Mouse (Mus musculus) midbrain, embryonic 16.5 days (tissue): ENCODE measurements around the gene Slc29a3. TPM values are rescaled to one million over a fixed set of nuclear protein-coding genes. Genes with fewer than 3 reads are reported as not detected.

ENCODE experiments used
- ATAC-seq: fragments of 200-750 bp; cut with Nextera tagmentation; 2 replicates; pipeline ENCODE4 v1.8.0; 2017; ENCODE audit warnings: moderate TSS enrichment
- H3K27ac ChIP-seq: fragments of 300-500 bp; sonication (generic); 2 replicates; pipeline ENCODE4 v1.5.1; 2014; ENCODE audit warnings: mild to moderate bottlenecking, low read length, mixed read lengths
- H3K27me3 ChIP-seq: fragments of 300-500 bp; sonication (generic); 2 replicates; pipeline ENCODE4 v1.6.1; 2014; ENCODE audit warnings: low read depth, low read length, mixed read lengths; ENCODE audit not compliant: control insufficient read depth, insufficient read depth
- H3K36me3 ChIP-seq: fragments of 300-500 bp; sonication (generic); 2 replicates; pipeline ENCODE4 v1.6.1; 2014; ENCODE audit warnings: mild to moderate bottlenecking, low read length, moderate library complexity, mixed read lengths; ENCODE audit not compliant: control insufficient read depth, insufficient read depth
- H3K4me1 ChIP-seq: fragments of 300-500 bp; sonication (generic); 2 replicates; pipeline ENCODE4 v1.6.1; 2014; ENCODE audit warnings: mild to moderate bottlenecking, low read length, mixed read lengths; ENCODE audit not compliant: control insufficient read depth, insufficient read depth
- H3K4me2 ChIP-seq: fragments of 300-500 bp; sonication (generic); 2 replicates; pipeline ENCODE4 v1.6.1; 2014; ENCODE audit warnings: mild to moderate bottlenecking, low read length, mixed read lengths
- H3K4me3 ChIP-seq: fragments of 300-500 bp; sonication (generic); 2 replicates; pipeline ENCODE4 v1.5.1; 2014; ENCODE audit warnings: low read depth, mild to moderate bottlenecking, low read length, moderate library complexity, mixed read lengths
- H3K9ac ChIP-seq: fragments of 300-500 bp; sonication (generic); 2 replicates; pipeline ENCODE4 v1.6.1; 2014; ENCODE audit warnings: low read depth, low read length, mixed read lengths
- H3K9me3 ChIP-seq: fragments of 300-500 bp; sonication (generic); replicated peaks from 2 replicates; pipeline ENCODE4 v1.6.1; 2014; ENCODE audit warnings: mild to moderate bottlenecking, low read length, mixed read lengths; ENCODE audit not compliant: control insufficient read depth, poor library complexity, severe bottlenecking
- WGBS: fragments of 180-500 bp; shearing (Covaris S2); extraction: QIAGEN DNeasy Blood & Tissue Kit; methylation state at CpG from one replicate; pipeline ENCODE4 v1.1.7; 2014; 5-methylcytosine and 5-hydroxymethylcytosine counted together
- polyA plus RNA-seq: library from polyadenylated mRNA; unstranded; fragments of >200 nt; fragmentation: Nextera tagmentation; extraction: Ambion mirVana; gene quantifications from 2 replicates; pipeline ENCODE4 v1.2.1, GENCODE M21; 2015

Gene Slc29a3
- polyA plus RNA-seq, 1 experiment from 2014 or later: 10.3 TPM

DNA sequence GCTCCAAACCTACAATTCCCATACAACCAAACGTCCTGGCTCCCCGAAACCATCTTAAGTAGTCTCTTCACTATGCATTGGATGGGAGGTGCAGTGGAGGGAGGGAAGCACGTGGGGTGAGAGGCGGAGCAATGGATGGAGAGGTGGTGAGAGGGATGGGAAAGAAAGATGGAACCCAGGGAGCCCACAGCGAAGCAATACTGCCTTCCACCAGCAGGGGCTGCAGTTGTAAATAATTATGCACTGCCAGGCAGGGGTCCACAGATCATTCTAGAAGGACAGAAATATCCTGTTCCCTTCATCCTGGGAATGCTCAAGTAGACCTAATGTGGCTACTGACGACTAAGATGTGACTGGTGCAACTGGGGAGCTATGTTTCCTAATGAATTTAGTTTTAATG is 22.9 kb upstream of the Slc29a3 start:
- no peaks in the 10 kb centered on the region for H3K9me3 ChIP-seq
- H3K4me2 ChIP-seq: no peak overlapping the region
- ATAC-seq: no peak
- no peak overlapping the region for H3K4me3 ChIP-seq
- no peak overlapping the region for H3K9ac ChIP-seq
- H3K36me3 ChIP-seq: no peaks in the 10 kb centered on the region
- H3K27me3 ChIP-seq: no peaks in the 10 kb centered on the region
- no peak overlapping the region for H3K27ac ChIP-seq
- WGBS: 86% methylated on average over 6 of the region's 6 CpGs
- no peaks in the 10 kb centered on the region; the same call in 1 of the 2 replicates for H3K4me1 ChIP-seq

DNA sequence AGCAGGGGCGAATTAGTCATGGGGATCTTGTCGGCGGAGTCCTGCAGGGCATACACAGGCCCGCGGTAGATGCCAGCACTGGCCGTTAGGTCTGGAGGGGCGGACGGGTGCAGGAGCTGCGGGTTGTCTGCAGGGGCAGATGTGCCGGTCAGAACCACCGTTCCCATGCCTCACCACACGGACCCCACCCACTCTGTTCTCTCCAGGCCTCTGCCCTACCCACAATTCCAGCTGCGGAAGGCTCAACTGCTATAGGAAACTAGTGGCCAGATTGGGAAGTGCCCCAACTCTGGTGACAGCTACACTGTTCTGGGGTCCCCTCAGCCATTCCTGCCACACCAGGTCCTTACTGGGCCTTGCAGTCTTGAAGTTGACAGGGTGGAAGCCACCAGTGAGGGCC is 22.0 kb upstream of the Slc29a3 start:
- Histone ChIP-seq H3K9me3 (no peaks in the 10 kb centered on the region), H3K36me3 (no peaks in the 10 kb centered on the region), H3K27me3 (no peaks in the 10 kb centered on the region), H3K4me2 (no peak overlapping the region), H3K4me3 (no peak overlapping the region), H3K9ac (no peak overlapping the region), H3K4me1 (no peaks in the 10 kb centered on the region), H3K27ac (no peak overlapping the region)
- 92% methylated on average over 13 of the region's 13 CpGs for WGBS
- no peak for ATAC-seq

DNA sequence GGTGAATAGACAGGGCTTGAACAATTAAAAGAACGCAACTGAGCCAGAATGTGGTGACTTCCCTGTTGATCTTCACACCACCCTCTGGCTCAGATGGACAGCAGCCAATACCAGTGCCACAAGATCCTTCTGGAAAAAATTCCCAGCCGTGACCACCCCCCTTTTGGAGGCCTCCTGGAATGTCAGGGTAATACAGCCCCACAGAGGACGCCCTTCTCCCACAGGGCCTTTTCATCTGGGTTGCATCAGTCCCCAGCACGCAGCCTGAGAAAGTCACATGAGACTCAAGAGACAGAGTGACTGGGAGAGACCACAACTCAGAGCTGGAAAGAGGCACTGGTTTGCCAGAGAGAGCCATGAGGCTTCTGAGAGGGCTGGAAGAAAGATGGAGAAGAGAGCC is 18.3 kb upstream of the Slc29a3 start:
- no peaks in the 10 kb centered on the region for H3K4me1 ChIP-seq
- no peak for ATAC-seq
- H3K27me3 ChIP-seq: no peaks in the 10 kb centered on the region
- no peaks in the 10 kb centered on the region for H3K36me3 ChIP-seq
- no peak overlapping the region for H3K27ac ChIP-seq
- no peak overlapping the region for H3K9ac ChIP-seq
- WGBS: 73% methylated on average over 4 of the region's 4 CpGs
- H3K9me3 ChIP-seq: no peaks in the 10 kb centered on the region
- no peak overlapping the region for H3K4me3 ChIP-seq
- H3K4me2 ChIP-seq: no peak overlapping the region

DNA sequence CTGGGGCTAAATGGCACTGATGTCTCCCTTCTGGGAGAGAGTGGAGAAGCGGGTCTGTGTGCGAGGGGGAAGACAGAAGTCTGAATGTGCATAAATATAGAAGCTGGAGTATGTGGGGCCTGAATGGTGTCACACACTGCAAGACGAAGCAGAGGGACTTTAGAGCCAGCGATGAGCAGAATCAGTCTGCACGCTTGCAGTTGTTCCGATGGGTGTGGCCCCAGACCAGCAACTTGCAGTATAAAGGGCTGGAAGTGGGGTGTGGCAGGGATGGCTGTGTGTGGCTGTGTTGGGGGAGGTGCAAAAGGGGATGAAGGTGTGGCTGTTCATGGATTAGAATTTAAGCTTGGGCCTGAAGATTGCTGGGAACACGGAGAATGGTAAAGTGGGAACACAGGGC is 16.0 kb upstream of the Slc29a3 start:
- Histone ChIP-seq H3K4me1 (no peaks in the 10 kb centered on the region), H3K27ac (no peak overlapping the region), H3K36me3 (no peaks in the 10 kb centered on the region), H3K9me3 (no peaks in the 10 kb centered on the region), H3K4me3 (no peak overlapping the region), H3K4me2 (no peak overlapping the region), H3K27me3 (no peaks in the 10 kb centered on the region), H3K9ac (no peak overlapping the region)
- 89% methylated on average over 7 of the region's 7 CpGs for WGBS
- no peak for ATAC-seq

DNA sequence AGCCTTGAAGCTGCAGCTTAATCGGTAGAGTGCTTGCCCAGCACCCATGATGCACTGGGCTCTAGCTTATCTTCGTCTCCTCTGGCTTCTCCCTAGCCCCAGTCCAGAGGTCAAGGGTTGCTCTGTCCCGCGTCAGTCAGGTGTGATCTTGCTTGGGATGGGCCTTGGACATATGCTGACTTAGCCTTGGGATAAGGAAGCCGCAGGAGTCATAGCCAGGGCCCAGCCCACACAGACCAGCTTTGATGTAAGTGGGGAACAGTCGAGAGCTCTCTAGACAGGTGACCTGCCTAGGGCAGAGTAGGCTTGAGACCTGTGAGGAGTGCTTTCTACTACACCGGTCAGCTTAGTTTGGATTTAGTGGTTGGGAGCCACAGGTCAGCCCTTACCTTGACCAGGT is 14.8 kb upstream of the Slc29a3 start:
- no peak overlapping the region for H3K27ac ChIP-seq
- no peak overlapping the region for H3K4me2 ChIP-seq
- no peak for ATAC-seq
- H3K4me1 ChIP-seq: no peaks in the 10 kb centered on the region
- H3K27me3 ChIP-seq: no peaks in the 10 kb centered on the region
- no peaks in the 10 kb centered on the region for H3K36me3 ChIP-seq
- H3K9ac ChIP-seq: no peak overlapping the region
- WGBS: 93% methylated on average over 7 of the region's 7 CpGs
- no peak overlapping the region for H3K4me3 ChIP-seq
- no peaks in the 10 kb centered on the region for H3K9me3 ChIP-seq

DNA sequence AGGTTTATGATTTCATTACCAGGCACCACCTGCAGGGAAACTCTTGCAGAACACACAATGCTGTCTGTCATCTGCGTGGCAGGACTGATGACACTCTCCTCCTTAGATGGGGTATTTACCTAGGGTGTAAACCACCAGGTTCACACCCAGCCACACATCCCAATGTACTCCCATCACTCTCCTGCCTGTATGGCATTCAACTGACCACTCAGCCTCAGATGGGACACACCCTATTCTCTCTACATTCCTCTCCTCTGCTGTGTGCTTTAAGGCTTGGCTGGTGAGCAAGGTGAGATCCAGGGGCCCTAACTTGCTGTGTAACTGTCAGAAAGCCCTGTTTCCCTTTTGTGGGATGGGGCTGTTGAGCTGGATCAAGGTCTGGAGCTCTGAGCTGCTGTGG is 9.5 kb upstream of the Slc29a3 start:
- 92% methylated on average over 1 of the region's 1 CpGs for WGBS
- Histone ChIP-seq H3K4me2 (no peak overlapping the region), H3K27me3 (no peaks in the 10 kb centered on the region), H3K36me3 (no peaks in the 10 kb centered on the region), H3K4me3 (no peak overlapping the region), H3K9ac (no peak overlapping the region), H3K27ac (no peak overlapping the region), H3K9me3 (no peaks in the 10 kb centered on the region), H3K4me1 (no peaks in the 10 kb centered on the region)
- no peak for ATAC-seq

DNA sequence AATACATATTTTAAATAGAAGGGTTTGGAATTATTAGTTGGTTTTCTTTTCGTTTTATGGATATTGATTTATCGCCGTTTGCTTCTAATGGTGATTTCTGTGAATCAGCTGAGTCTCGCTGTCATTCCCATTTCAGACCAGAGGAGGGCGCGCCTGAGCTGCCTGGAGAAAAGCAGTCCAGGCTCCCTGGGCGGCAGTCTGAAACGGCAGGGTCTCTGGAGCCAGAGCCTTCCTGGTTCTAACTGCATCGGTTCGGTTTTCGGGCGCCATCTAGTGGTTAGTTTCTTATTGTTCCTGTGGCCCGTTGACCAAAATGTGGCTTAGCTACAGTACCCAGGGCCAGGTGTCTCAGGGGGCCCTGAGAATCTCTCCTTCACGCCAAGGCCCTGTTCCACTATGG is 7.8 kb upstream of the Slc29a3 start:
- no peaks in the 10 kb centered on the region for H3K36me3 ChIP-seq
- H3K9ac ChIP-seq: no peak overlapping the region
- no peaks in the 10 kb centered on the region for H3K27me3 ChIP-seq
- no peak overlapping the region for H3K4me3 ChIP-seq
- peak; percentile 84 for ATAC-seq
- H3K27ac ChIP-seq: no peak overlapping the region
- no peak overlapping the region for H3K4me2 ChIP-seq
- 4% methylated on average over 14 of the region's 14 CpGs for WGBS
- H3K9me3 ChIP-seq: no peaks in the 10 kb centered on the region; the same call in 1 of the 2 replicates
- no peaks in the 10 kb centered on the region for H3K4me1 ChIP-seq

DNA sequence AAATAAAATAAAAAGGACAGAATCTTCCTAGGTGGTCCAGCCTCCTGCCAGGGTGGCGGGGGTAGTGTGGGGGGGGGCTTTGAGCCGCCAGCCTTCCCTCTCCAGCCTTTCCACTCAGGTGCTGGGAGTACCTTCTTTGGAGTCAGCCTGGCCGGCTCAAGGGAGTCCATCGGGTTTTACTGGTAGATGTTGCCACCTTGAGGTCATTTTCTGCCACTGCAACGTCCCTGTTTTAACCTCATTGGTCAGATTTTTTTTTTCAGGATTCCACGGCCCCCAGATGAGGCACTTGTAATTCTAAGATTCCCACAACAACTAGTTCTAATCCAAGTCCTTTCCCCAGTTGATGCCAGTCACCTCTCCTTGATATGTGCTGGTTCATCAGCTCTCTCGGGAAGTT is 4.4 kb upstream of the Slc29a3 start:
- Histone ChIP-seq H3K4me2 (no peak overlapping the region), H3K9me3 (no peaks in the 10 kb centered on the region; the same call in 1 of the 2 replicates), H3K4me1 (peaks cover 2% of the 10 kb centered on the region; the same call in 1 of the 2 replicates), H3K9ac (no peak overlapping the region), H3K27me3 (no peaks in the 10 kb centered on the region), H3K36me3 (no peaks in the 10 kb centered on the region), H3K4me3 (no peak overlapping the region), H3K27ac (no peak overlapping the region)
- 5% methylated on average over 7 of the region's 7 CpGs for WGBS
- no peak for ATAC-seq

DNA sequence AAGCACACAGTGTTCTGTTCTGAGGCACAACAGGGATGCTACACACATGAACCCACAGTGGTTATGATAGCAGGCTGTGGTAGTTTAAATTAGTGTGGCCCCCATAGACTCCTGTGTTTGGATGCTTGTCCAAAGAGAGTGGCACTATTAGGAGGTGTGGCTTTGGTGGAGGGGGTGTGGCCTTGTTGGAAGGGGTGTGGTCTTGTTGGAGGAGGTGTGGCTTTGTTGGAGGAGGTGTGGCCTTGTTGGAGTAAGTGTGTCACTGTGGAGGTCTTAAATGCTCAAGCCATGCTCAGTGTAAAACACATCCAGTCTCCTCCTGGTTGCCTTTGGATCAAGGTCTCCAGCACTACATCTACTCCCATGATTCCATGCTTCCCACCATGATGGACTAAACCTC is 3.6 kb upstream of the Slc29a3 start:
- no peak for ATAC-seq
- H3K4me1 ChIP-seq: peaks cover 9% of the 10 kb centered on the region
- no peaks in the 10 kb centered on the region for H3K27me3 ChIP-seq
- no peak overlapping the region for H3K4me3 ChIP-seq
- no peaks in the 10 kb centered on the region for H3K36me3 ChIP-seq
- no peaks in the 10 kb centered on the region; the same call in 1 of the 2 replicates for H3K9me3 ChIP-seq
- no peak overlapping the region for H3K4me2 ChIP-seq
- no peak overlapping the region for H3K27ac ChIP-seq
- no peak overlapping the region for H3K9ac ChIP-seq

DNA sequence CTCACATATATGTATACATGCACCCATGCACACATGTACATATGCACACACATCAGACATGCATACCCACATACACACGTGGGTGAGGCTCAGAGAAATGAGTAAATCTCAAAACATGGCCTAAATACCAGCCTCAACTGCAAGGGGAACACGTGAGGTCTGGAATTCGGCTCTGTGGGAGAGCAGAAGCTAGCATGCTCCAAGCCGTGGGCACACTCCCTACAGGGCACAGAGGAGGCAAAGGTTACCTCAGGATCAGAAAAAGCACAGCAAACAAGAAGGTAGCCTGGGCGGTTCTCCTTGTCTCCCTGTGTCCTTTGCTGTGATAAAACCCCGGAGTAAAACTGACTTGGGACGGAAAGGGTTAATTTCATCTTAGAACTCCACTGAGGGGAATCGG is 1.3 kb upstream of the Slc29a3 start:
- ATAC-seq: no peak
- Histone ChIP-seq H3K9ac (no peak overlapping the region), H3K36me3 (no peaks in the 10 kb centered on the region), H3K4me1 (peaks cover 9% of the 10 kb centered on the region), H3K4me2 (no peak overlapping the region), H3K27me3 (no peaks in the 10 kb centered on the region), H3K4me3 (no peak overlapping the region), H3K9me3 (no peaks in the 10 kb centered on the region; the same call in 1 of the 2 replicates), H3K27ac (no peak overlapping the region)
- 76% methylated on average over 8 of the region's 8 CpGs for WGBS
